In the genomic region with DNA sequence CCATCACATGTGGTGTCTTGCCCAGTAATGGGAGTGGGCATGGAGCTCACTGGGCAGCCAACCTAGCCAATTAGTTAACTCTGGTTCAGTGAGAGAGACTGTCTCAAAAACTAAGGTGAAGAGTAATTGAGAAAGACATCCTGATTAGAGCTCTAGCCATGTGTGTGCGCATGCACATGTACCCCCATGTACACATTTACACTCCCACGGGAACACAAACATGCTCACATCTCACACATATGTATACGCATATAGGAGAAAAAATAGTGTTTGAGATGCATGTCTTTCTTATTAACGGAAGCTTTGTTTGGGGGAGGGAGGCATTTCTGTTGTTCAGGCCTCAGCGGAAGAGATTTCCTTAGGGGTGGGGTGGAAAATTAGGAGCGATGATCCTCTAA, we compare ENCODE assay signal across 8 mouse cellular contexts.
DNase-seq lines count a peak whose midpoint lies in the region; ATAC-seq and TF ChIP-seq lines count a peak whose summit lies in the region.

No protein-coding gene starts in this region.

- WGBS in heart, embryonic 12.5 days = 44% methylated on average over 6 of the region's 6 CpGs
- whole genome bisulfite sequencing in forebrain, embryonic 16.5 days = 18% methylated on average over 6 of the region's 6 CpGs
- WGBS in liver, embryonic 13.5 days (ENCODE audit: insufficient replicate concordance) = 51% methylated on average over 6 of the region's 6 CpGs

- no peaks in the 10 kb centered on the region for H3K27me3 ChIP-seq in heart, embryonic 12.5 days (replicated peaks)
- H3K27me3 ChIP-seq in E14TG2a.4 (ENCODE audit: insufficient read depth, low read length) = no peaks in the 10 kb centered on the region
- H3K27me3 ChIP-seq in forebrain, embryonic 16.5 days (replicated peaks; ENCODE audit: control insufficient read depth, insufficient read depth, low read length) = 0 out of 2 replicates have a peak, but pooled peaks cover 2% of the 10 kb centered on the region
- peaks cover 6% of the 10 kb centered on the region; the same call in 1 of the 2 replicates for H3K27me3 ChIP-seq in liver, embryonic 13.5 days

- H3K4me3 ChIP-seq in heart, embryonic 12.5 days = peak overlapping the region; percentile 37
- peak overlapping the region; percentile 46 for H3K4me3 ChIP-seq in E14TG2a.4 (replicated peaks; ENCODE audit: low read length)
- peak overlapping the region; percentile 52 for H3K4me3 ChIP-seq in forebrain, embryonic 16.5 days (replicated peaks; ENCODE audit: low read length)
- no peak overlapping the region for H3K4me3 ChIP-seq in liver, embryonic 13.5 days (replicated peaks)

- peak overlapping the region; percentile 79 for H3K4me2 ChIP-seq in heart, embryonic 12.5 days
- peak overlapping the region; percentile 84 for H3K4me2 ChIP-seq in forebrain, embryonic 16.5 days (ENCODE audit: low read length)
- H3K4me2 ChIP-seq in liver, embryonic 13.5 days = peak overlapping the region; percentile 45

- no peaks in the 10 kb centered on the region; the same call in 1 of the 2 replicates for H3K9me3 ChIP-seq in heart, embryonic 12.5 days (replicated peaks)
- peaks cover 10% of the 10 kb centered on the region for H3K9me3 ChIP-seq in E14TG2a.4 (ENCODE audit: low read length)
- no peaks in the 10 kb centered on the region for H3K9me3 ChIP-seq in forebrain, embryonic 16.5 days (ENCODE audit: control insufficient read depth, low read length)
- no peaks in the 10 kb centered on the region for H3K9me3 ChIP-seq in liver, embryonic 13.5 days (replicated peaks)

- no peak for TF ChIP-seq CTCF in E14TG2a.4 (conservative IDR thresholded peaks at IDR 0.05; ENCODE audit: low read length)

- H3K4me1 ChIP-seq in heart, embryonic 12.5 days (replicated peaks) = peaks cover 8% of the 10 kb centered on the region
- peaks cover 31% of the 10 kb centered on the region for H3K4me1 ChIP-seq in E14TG2a.4 (replicated peaks; ENCODE audit: low read depth, low read length)
- peaks cover 15% of the 10 kb centered on the region for H3K4me1 ChIP-seq in forebrain, embryonic 16.5 days (replicated peaks; ENCODE audit: control insufficient read depth, insufficient read depth, low read length)
- H3K4me1 ChIP-seq in liver, embryonic 13.5 days (replicated peaks) = peaks cover 3% of the 10 kb centered on the region; the same call in 1 of the 2 replicates

- no peak for ATAC-seq in heart, embryonic 12.5 days (ENCODE audit: insufficient number of reproducible peaks, low FRiP score)
- peak; percentile 23; the same call in 1 of the 2 replicates for ATAC-seq in forebrain, embryonic 16.5 days
- ATAC-seq in liver, embryonic 13.5 days (ENCODE audit: low read depth) = no peak

- intact Hi-C loops in heart, postnatal 10 days (cut with DNase I) = no loop called here

- no peak for DNase-seq in heart, postnatal 10 days
- DNase-seq in liver, embryonic 13.5 days = no peak
- DNase-seq in adrenal gland, postnatal 25 days = no peak
- DNase-seq in thymus, postnatal 25 days = no peak
- no peak for DNase-seq in kidney, postnatal 10 days

- no peaks in the 10 kb centered on the region for H3K36me3 ChIP-seq in heart, embryonic 12.5 days
- H3K36me3 ChIP-seq in E14TG2a.4 (ENCODE audit: insufficient read depth, low read length) = no peaks in the 10 kb centered on the region
- no peaks in the 10 kb centered on the region for H3K36me3 ChIP-seq in forebrain, embryonic 16.5 days (ENCODE audit: control insufficient read depth, insufficient read depth)
- no peaks in the 10 kb centered on the region for H3K36me3 ChIP-seq in liver, embryonic 13.5 days

- H3K9ac ChIP-seq in heart, embryonic 12.5 days = no peak overlapping the region
- peak overlapping the region; percentile 77 for H3K9ac ChIP-seq in forebrain, embryonic 16.5 days (replicated peaks; ENCODE audit: low read depth, low read length)
- no peak overlapping the region for H3K9ac ChIP-seq in liver, embryonic 13.5 days

- H3K27ac ChIP-seq in heart, embryonic 12.5 days (ENCODE audit: poor library complexity, severe bottlenecking) = no peak overlapping the region
- H3K27ac ChIP-seq in forebrain, embryonic 16.5 days (ENCODE audit: low read length) = peak overlapping the region; percentile 92
- no peak overlapping the region for H3K27ac ChIP-seq in liver, embryonic 13.5 days
